Mouse (Mus musculus): ENCODE measurements around the gene Tanc1. TPM values are rescaled to one million over a fixed set of nuclear protein-coding genes. Genes with fewer than 3 reads are reported as not detected.

The Tanc1 gene
- total and polyA plus RNA-seq, 3 experiments, result 0.03 to 6.9 (median 0.49) TPM

DNA sequence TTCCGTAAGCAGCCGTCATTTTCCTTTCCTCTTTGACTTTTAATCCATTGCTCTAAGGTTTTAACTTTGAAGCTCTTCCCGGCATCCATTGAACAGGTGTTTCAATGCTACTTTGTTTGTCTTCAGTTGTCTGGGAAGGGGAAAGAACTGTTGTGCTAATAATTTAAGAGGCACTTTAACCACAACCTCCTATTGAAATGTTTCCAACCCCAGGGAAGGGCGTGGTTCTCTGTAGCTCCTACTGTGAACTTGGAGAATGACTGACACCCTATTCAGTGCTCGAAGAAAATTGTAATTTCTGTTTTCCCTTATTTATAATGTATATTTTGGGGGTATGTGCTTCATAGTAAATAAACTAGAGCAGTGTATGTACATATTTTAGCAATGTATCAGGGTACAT lies 168.4 kb downstream of the Tanc1 start:
- Histone ChIP-seq H3K36me3 (replicated peaks) (no peaks in the 10 kb centered on the region), H3K27me3 (ENCODE audit: insufficient read depth, low read length) (peaks cover 8% of the 10 kb centered on the region; the same call in 1 of the 2 replicates), H3K4me1 (ENCODE audit: insufficient read depth, low read depth, low read length) (no peaks in the 10 kb centered on the region), H3K4me3 (ENCODE audit: low read depth, low read length) (no peak overlapping the region), H3K9me3 (replicated peaks) (no peaks in the 10 kb centered on the region)
- DNase-seq (ENCODE audit: low spot score) (no peak), ATAC-seq (ENCODE audit: extremely low read depth, insufficient number of reproducible peaks, low FRiP score, poor library complexity, severe bottlenecking) (no peak)
- TF ChIP-seq GATA2 (IDR thresholded peaks at IDR 0.05; ENCODE audit: borderline replicate concordance, low read depth, low read length) (no peak), POLR2AphosphoS5 (IDR thresholded peaks at IDR 0.05; ENCODE audit: insufficient replicate concordance, low read depth, low read length) (no peak), CTCF (IDR thresholded peaks at IDR 0.05; ENCODE audit: low read depth, low read length) (no peak), GATA1 (IDR thresholded peaks at IDR 0.05; ENCODE audit: borderline replicate concordance, low read length) (no peak), TAL1 (conservative IDR thresholded peaks at IDR 0.05; ENCODE audit: low read depth, low read length) (no peak)

DNA sequence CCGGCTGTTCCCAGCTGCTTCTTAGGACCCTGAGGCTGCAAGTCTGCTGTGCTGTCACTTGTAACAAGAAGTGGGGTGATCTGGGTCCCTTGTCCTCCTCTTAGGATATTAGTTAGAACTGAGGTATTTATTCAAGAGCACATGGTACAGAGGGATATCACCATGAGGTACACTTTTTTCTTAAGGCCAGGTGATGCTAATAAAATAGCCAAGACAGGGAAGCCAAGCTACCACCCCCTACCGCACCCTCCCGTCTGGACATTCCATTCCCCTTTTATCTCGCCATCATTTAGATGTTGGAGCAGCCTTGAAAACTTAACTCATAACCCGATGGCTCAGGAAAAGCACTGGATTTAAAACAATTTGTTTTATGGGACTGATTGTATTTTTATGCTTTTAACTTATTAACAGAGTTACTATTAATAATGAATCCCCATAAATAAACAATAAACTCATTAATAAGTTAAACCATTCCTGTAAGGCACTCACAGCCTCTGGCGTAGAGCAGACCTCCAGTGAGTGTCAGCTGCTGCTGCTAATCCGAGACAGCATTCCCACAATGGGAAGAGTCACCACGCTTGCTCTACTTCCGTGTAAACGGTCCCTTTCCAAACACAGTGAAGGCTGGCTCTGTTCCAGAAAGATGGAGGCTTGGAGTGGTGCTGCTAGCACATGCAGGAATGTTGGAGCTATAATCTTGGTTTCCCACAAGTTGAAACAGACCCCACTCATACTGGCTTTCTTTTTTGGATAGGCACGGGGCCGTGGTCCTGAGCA lies 171.4 kb downstream of the Tanc1 start:
- no peaks in the 10 kb centered on the region for H3K4me1 ChIP-seq (ENCODE audit: insufficient read depth, low read depth, low read length)
- TF ChIP-seq GATA1 (IDR thresholded peaks at IDR 0.05; ENCODE audit: borderline replicate concordance, low read length), result no peak
- no peak for TF ChIP-seq GATA2 (IDR thresholded peaks at IDR 0.05; ENCODE audit: borderline replicate concordance, low read depth, low read length)
- TF ChIP-seq CTCF (IDR thresholded peaks at IDR 0.05; ENCODE audit: low read depth, low read length), result no peak
- TF ChIP-seq TAL1 (conservative IDR thresholded peaks at IDR 0.05; ENCODE audit: low read depth, low read length), result no peak
- TF ChIP-seq POLR2AphosphoS5 (IDR thresholded peaks at IDR 0.05; ENCODE audit: insufficient replicate concordance, low read depth, low read length), result no peak
- no peaks in the 10 kb centered on the region for H3K9me3 ChIP-seq (replicated peaks)
- H3K4me3 ChIP-seq (ENCODE audit: low read depth, low read length), result no peak overlapping the region
- H3K36me3 ChIP-seq (replicated peaks), result no peaks in the 10 kb centered on the region
- ATAC-seq (ENCODE audit: extremely low read depth, insufficient number of reproducible peaks, low FRiP score, poor library complexity, severe bottlenecking) (no peak), DNase-seq (ENCODE audit: low spot score) (no peak)
- peaks cover 7% of the 10 kb centered on the region; the same call in 1 of the 2 replicates for H3K27me3 ChIP-seq (ENCODE audit: insufficient read depth, low read length)

DNA sequence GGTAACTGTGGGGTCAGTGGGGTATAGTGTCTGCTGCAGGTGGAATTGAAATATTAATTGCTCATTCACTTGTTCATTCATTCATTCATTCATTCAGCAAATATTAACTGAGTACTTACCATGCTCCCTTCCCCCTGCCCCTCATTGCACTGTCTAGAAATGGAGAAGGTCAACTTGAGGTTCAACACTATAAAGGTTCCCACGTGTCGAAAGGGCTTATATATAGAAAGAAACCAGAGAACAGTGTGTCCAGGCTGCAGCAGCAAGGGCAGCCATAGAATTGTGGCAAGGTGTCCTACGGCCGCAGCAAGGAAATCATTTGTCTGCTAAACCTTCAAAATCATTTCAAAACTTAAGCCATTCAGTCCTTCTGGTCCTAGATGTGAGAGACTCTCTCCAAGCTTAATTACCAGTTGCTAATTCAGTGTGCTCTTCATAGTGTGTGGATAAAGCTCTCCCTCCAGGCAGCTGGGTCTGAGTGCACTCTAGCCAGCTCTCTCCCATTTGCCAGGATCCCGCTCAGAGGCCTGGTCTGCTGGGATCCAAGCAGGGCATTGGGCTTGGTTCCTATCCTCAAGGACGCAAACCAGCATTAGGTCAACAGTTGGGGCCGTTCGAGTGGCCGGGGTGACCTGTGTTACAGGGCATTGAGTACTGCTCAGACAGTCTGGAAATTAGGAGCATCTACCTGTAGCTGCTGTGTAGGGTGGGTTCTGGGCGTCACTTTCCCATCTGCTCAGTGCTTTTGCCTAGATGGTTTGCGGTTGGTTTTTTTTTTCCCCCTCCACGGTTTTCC lies 172.2 kb downstream of the Tanc1 start:
- Histone ChIP-seq H3K36me3 (replicated peaks) (no peaks in the 10 kb centered on the region), H3K9me3 (replicated peaks) (no peaks in the 10 kb centered on the region), H3K4me3 (ENCODE audit: low read depth, low read length) (no peak overlapping the region), H3K4me1 (ENCODE audit: insufficient read depth, low read depth, low read length) (no peaks in the 10 kb centered on the region), H3K27me3 (ENCODE audit: insufficient read depth, low read length) (peaks cover 7% of the 10 kb centered on the region; the same call in 1 of the 2 replicates)
- TF ChIP-seq POLR2AphosphoS5 (IDR thresholded peaks at IDR 0.05; ENCODE audit: insufficient replicate concordance, low read depth, low read length), result no peak
- TF ChIP-seq GATA1 (IDR thresholded peaks at IDR 0.05; ENCODE audit: borderline replicate concordance, low read length), result no peak
- TF ChIP-seq CTCF (IDR thresholded peaks at IDR 0.05; ENCODE audit: low read depth, low read length), result no peak
- TF ChIP-seq GATA2 (IDR thresholded peaks at IDR 0.05; ENCODE audit: borderline replicate concordance, low read depth, low read length), result no peak
- no peak for TF ChIP-seq TAL1 (conservative IDR thresholded peaks at IDR 0.05; ENCODE audit: low read depth, low read length)
- ATAC-seq (ENCODE audit: extremely low read depth, insufficient number of reproducible peaks, low FRiP score, poor library complexity, severe bottlenecking) (no peak), DNase-seq (ENCODE audit: low spot score) (no peak)

DNA sequence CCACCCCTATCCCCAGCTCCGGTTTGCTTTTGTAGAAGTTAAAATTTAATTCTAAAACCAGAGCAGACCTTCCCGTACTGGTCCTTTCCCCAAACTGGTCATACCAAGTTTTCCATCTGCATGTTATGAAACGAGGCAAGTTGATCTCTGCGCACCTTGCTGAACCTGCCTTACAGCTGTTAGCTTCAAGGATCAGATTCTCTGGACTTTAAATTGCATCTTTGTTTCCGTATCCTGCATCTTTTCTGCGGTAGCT lies 172.7 kb downstream of the Tanc1 start:
- TF ChIP-seq GATA2 (IDR thresholded peaks at IDR 0.05; ENCODE audit: borderline replicate concordance, low read depth, low read length) (no peak), GATA1 (IDR thresholded peaks at IDR 0.05; ENCODE audit: borderline replicate concordance, low read length) (no peak)
- ATAC-seq (ENCODE audit: extremely low read depth, insufficient number of reproducible peaks, low FRiP score, poor library complexity, severe bottlenecking) (no peak), DNase-seq (ENCODE audit: low spot score) (no peak)
- Histone ChIP-seq H3K27me3 (ENCODE audit: insufficient read depth, low read length) (peaks cover 3% of the 10 kb centered on the region; the same call in 1 of the 2 replicates), H3K4me3 (ENCODE audit: low read depth, low read length) (no peak overlapping the region), H3K4me1 (ENCODE audit: insufficient read depth, low read depth, low read length) (no peaks in the 10 kb centered on the region), H3K9me3 (replicated peaks) (no peaks in the 10 kb centered on the region), H3K36me3 (replicated peaks) (no peaks in the 10 kb centered on the region)

- DNase-seq (ENCODE audit: low spot score), result no peak
- no peaks in the 10 kb centered on the region for H3K9me3 ChIP-seq (replicated peaks)
- no peaks in the 10 kb centered on the region for H3K36me3 ChIP-seq (replicated peaks)
- ATAC-seq (ENCODE audit: extremely low read depth, insufficient number of reproducible peaks, low FRiP score, poor library complexity, severe bottlenecking), result no peak
- TF ChIP-seq GATA2 (IDR thresholded peaks at IDR 0.05; ENCODE audit: borderline replicate concordance, low read depth, low read length) (no peak), POLR2AphosphoS5 (IDR thresholded peaks at IDR 0.05; ENCODE audit: insufficient replicate concordance, low read depth, low read length) (no peak), GATA1 (IDR thresholded peaks at IDR 0.05; ENCODE audit: borderline replicate concordance, low read length) (no peak), CTCF (IDR thresholded peaks at IDR 0.05; ENCODE audit: low read depth, low read length) (no peak), TAL1 (conservative IDR thresholded peaks at IDR 0.05; ENCODE audit: low read depth, low read length) (no peak)
- no peak overlapping the region for H3K4me3 ChIP-seq (ENCODE audit: low read depth, low read length)
- peaks cover 3% of the 10 kb centered on the region; the same call in 1 of the 2 replicates for H3K27me3 ChIP-seq (ENCODE audit: insufficient read depth, low read length)
- no peaks in the 10 kb centered on the region for H3K4me1 ChIP-seq (ENCODE audit: insufficient read depth, low read depth, low read length)
Observed at GRCm38 (mm10) chr2:59785597-59785996, 173.8 kb downstream of the Tanc1 start.

DNA sequence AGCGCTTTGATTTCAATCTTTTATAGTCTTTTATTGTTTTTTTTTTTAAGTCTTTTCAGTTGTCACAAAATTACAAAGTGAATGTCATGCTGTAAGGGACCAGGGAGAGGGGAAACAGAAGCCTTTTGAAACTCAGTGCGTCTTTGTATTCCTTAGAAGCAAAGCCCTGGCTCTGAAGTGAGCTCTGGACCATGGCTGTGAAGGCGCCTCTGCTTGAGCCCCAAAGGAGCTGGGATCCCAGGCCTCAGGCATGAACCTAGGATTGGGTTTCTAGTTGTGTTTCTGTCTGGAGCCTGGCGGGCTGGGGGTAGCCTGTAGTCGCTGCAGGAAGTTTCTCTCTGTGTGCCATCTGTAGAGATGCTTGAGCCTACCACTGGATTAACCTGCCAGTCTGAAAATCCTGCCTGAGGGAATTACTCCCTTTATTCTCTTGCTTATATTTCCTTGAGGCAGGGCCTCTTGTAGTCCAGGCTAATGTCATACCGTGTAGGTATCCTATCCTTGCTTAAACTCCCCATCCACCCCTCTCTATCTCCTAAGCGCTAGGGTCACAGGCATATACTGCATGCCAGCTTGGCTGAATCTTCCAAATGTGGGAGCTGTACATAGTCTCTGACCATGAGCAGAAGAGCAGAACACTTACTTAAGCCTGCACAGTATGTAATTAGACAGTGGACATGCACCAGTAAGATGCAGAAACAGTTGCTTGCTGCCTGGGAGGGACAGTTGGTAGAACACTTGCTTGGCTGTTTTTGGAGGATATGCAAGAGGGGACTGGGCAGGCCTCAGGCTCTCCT lies 177.1 kb downstream of the Tanc1 start:
- no peak for DNase-seq (ENCODE audit: low spot score)
- H3K9me3 ChIP-seq (replicated peaks), result no peaks in the 10 kb centered on the region
- H3K27me3 ChIP-seq (ENCODE audit: insufficient read depth, low read length), result no peaks in the 10 kb centered on the region; the same call in 1 of the 2 replicates
- H3K4me1 ChIP-seq (ENCODE audit: insufficient read depth, low read depth, low read length), result no peaks in the 10 kb centered on the region
- no peak for TF ChIP-seq TAL1 (conservative IDR thresholded peaks at IDR 0.05; ENCODE audit: low read depth, low read length)
- TF ChIP-seq GATA1 (IDR thresholded peaks at IDR 0.05; ENCODE audit: borderline replicate concordance, low read length), result no peak
- no peak for TF ChIP-seq POLR2AphosphoS5 (IDR thresholded peaks at IDR 0.05; ENCODE audit: insufficient replicate concordance, low read depth, low read length)
- no peak for TF ChIP-seq CTCF (IDR thresholded peaks at IDR 0.05; ENCODE audit: low read depth, low read length)
- TF ChIP-seq GATA2 (IDR thresholded peaks at IDR 0.05; ENCODE audit: borderline replicate concordance, low read depth, low read length), result no peak
- no peaks in the 10 kb centered on the region for H3K36me3 ChIP-seq (replicated peaks)
- ATAC-seq (ENCODE audit: extremely low read depth, insufficient number of reproducible peaks, low FRiP score, poor library complexity, severe bottlenecking), result no peak
- H3K4me3 ChIP-seq (ENCODE audit: low read depth, low read length), result no peak overlapping the region

All from G1E (cell line).